Comparison of ENCODE assay signal across 23 mouse cellular contexts in the genomic region with DNA sequence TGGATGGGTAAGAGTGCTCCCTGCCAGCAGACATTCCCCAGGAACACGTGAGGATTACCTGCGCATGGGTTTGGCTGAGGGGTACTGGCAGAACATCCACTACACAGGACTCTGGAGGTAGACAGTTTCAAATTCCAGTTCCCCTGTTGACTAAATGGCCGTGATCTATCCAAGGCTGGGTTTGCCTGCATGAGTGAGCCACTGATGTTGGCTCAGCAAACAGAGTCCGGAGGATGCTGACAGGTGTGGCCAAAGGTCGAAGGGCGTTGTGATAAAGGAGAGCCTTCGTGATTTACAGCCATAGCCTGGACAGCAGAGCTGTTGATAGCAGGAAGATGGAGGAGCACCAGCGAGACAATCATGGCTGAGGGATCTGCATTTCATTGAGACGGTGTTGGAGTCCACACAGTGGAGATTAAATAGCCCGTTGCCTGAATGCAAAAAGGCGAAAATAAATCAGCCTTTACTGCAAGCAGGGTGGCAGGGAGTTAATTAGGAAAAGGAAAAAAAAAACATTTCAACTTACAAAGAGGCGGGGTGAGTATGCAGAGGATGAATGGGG. TPM values are rescaled to one million over a fixed set of nuclear protein-coding genes. Genes with fewer than 3 reads are reported as not detected.
DNase-seq lines count a peak whose midpoint lies in the region; ATAC-seq and TF ChIP-seq lines count a peak whose summit lies in the region.
"Had no signal": no experiment of that assay in that cellular context is flagged by ENCODE, and none has a peak within 500 bp of the region (broad histone marks: within the 10 kb centered on the region; RNA-seq: fewer than 3 reads in every experiment).

No protein-coding gene starts in this region.

- no peaks in the 10 kb centered on the region; the same call in 1 of the 2 replicates for H3K4me1 ChIP-seq in intestine, embryonic 14.5 days (replicated peaks; ENCODE audit: control insufficient read depth, insufficient read depth, low read length)
- no peaks in the 10 kb centered on the region for H3K4me1 ChIP-seq in liver, postnatal 0 days (ENCODE audit: insufficient read depth)
- peaks cover 5% of the 10 kb centered on the region; the same call in 1 of the 2 replicates for H3K4me1 ChIP-seq in forebrain, embryonic 12.5 days
- H3K4me1 ChIP-seq: heart, embryonic 15.5 days had no signal

- TF ChIP-seq EP300 in liver, postnatal 0 days (IDR thresholded peaks at IDR 0.05; ENCODE audit: low read depth) = no peak

- H3K27ac ChIP-seq in intestine, embryonic 14.5 days (ENCODE audit: low read depth) = no peak overlapping the region
- no peak overlapping the region for H3K27ac ChIP-seq in liver, postnatal 0 days (ENCODE audit: low read depth)
- no peak overlapping the region for H3K27ac ChIP-seq in forebrain, embryonic 12.5 days
- H3K27ac ChIP-seq: forebrain, embryonic 13.5 days; heart, adult 2 months; heart, embryonic 15.5 days; hindbrain, embryonic 10.5 days; macrophage had no signal

- 53% methylated on average over 12 of the region's 12 CpGs for WGBS in intestine, embryonic 14.5 days
- 54% methylated on average over 12 of the region's 12 CpGs for WGBS in liver, postnatal 0 days (ENCODE audit: insufficient replicate concordance)
- WGBS in forebrain, embryonic 12.5 days = 79% methylated on average over 12 of the region's 12 CpGs

- H3K4me2 ChIP-seq in intestine, embryonic 14.5 days (ENCODE audit: low read length) = no peak overlapping the region
- H3K4me2 ChIP-seq in liver, postnatal 0 days (ENCODE audit: low read depth, low read length) = no peak overlapping the region
- no peak overlapping the region for H3K4me2 ChIP-seq in forebrain, embryonic 12.5 days
- H3K4me2 ChIP-seq: forebrain, embryonic 13.5 days; heart, embryonic 15.5 days; lung, embryonic 14.5 days had no signal

- no peak for TF ChIP-seq CTCF in liver, postnatal 0 days (IDR thresholded peaks at IDR 0.05; ENCODE audit: low read depth)

- ATAC-seq in intestine, embryonic 14.5 days (replicated peaks; ENCODE audit: low FRiP score, low TSS enrichment, low read depth) = peak; percentile 32; the same call in 1 of the 2 replicates
- ATAC-seq in liver, postnatal 0 days = peak; percentile 76
- ATAC-seq in forebrain, embryonic 12.5 days (ENCODE audit: low FRiP score) = no peak
- ATAC-seq: CD4-positive, CD25-positive, alpha-beta regulatory T cell, adult 4 months; forebrain, embryonic 13.5 days had no signal

- H3K27me3 ChIP-seq in intestine, embryonic 14.5 days (replicated peaks; ENCODE audit: control insufficient read depth, insufficient read depth, low read length) = no peaks in the 10 kb centered on the region
- no peaks in the 10 kb centered on the region for H3K27me3 ChIP-seq in liver, postnatal 0 days (ENCODE audit: insufficient read depth, low read length)
- H3K27me3 ChIP-seq in forebrain, embryonic 12.5 days = no peaks in the 10 kb centered on the region
- H3K27me3 ChIP-seq: forebrain, embryonic 13.5 days; heart, embryonic 15.5 days had no signal

- H3K9me3 ChIP-seq in intestine, embryonic 14.5 days (ENCODE audit: control insufficient read depth, low read length) = peaks cover 5% of the 10 kb centered on the region; the same call in 1 of the 2 replicates
- peaks cover 6% of the 10 kb centered on the region; the same call in 1 of the 2 replicates for H3K9me3 ChIP-seq in liver, postnatal 0 days (ENCODE audit: low read length)
- peaks cover 7% of the 10 kb centered on the region; the same call in 1 of the 2 replicates for H3K9me3 ChIP-seq in forebrain, embryonic 12.5 days
- H3K9me3 ChIP-seq: G1E had no signal

- no peaks in the 10 kb centered on the region for H3K36me3 ChIP-seq in intestine, embryonic 14.5 days (ENCODE audit: control insufficient read depth, insufficient read depth, low read length)
- no peaks in the 10 kb centered on the region for H3K36me3 ChIP-seq in liver, postnatal 0 days (replicated peaks; ENCODE audit: insufficient read depth, low read length)
- H3K36me3 ChIP-seq in forebrain, embryonic 12.5 days (replicated peaks) = no peaks in the 10 kb centered on the region
- H3K36me3 ChIP-seq: G1E; heart, embryonic 15.5 days; hindbrain, embryonic 10.5 days had no signal

- peak; percentile 5 for DNase-seq in embryo, embryonic 10 days (ENCODE audit: low spot score)
- no peak for DNase-seq in embryo, embryonic 10.5 days (ENCODE audit: low spot score)
- DNase-seq in intestine, embryonic 14.5 days (ENCODE audit: low spot score) = no peak
- DNase-seq in liver = peak; percentile 41
- peak; percentile 51 for DNase-seq in liver, postnatal 0 days
- no peak for DNase-seq in layer of hippocampus, adult 9-10 months (ENCODE audit: low spot score)
- DNase-seq in lung, postnatal 25 days (ENCODE audit: low spot score) = no peak
- DNase-seq: cerebellum, adult 9-11 months; gastrocnemius, postnatal 14 days; heart, adult 2 months; layer of hippocampus, postnatal 36 days; left cerebral cortex, postnatal 4 days; lung, embryonic 14.5 days; midbrain, embryonic 14.5 days; right cerebral cortex, postnatal 14 days; thymus, postnatal 14 days had no signal

- no peak overlapping the region for H3K9ac ChIP-seq in intestine, embryonic 14.5 days (ENCODE audit: low read length)
- H3K9ac ChIP-seq in liver, postnatal 0 days (replicated peaks) = no peak overlapping the region
- no peak overlapping the region for H3K9ac ChIP-seq in forebrain, embryonic 12.5 days
- H3K9ac ChIP-seq: forebrain, embryonic 13.5 days; heart, embryonic 15.5 days; lung, embryonic 14.5 days had no signal

- H3K4me3 ChIP-seq in intestine, embryonic 14.5 days (ENCODE audit: low read depth, low read length) = no peak overlapping the region
- H3K4me3 ChIP-seq in liver, postnatal 0 days (ENCODE audit: low read depth, low read length) = no peak overlapping the region
- no peak overlapping the region for H3K4me3 ChIP-seq in forebrain, embryonic 12.5 days (replicated peaks)
- H3K4me3 ChIP-seq: forebrain, embryonic 13.5 days; heart, adult 2 months; heart, embryonic 15.5 days; hindbrain, embryonic 10.5 days had no signal

RNA-seq across cellular contexts. Expression of a gene that starts 22.3 kb away (rescaled TPM):
- polyA plus RNA-seq in intestine, embryonic 14.5 days (2014; fragmentation: Nextera tagmentation; extraction: Ambion mirVana) = 15.7 and 17.7 TPM in 2 replicates
- polyA plus RNA-seq in liver, postnatal 0 days (2015; fragmentation: Nextera tagmentation; extraction: Ambion mirVana) = 12.7 and 14.5 TPM in 2 replicates
- 11.8 and 23.9 TPM in 2 replicates for polyA plus RNA-seq in forebrain, embryonic 12.5 days (2016; fragmentation: Nextera tagmentation; extraction: Ambion mirVana)

Comparison
In these comparisons a context has a peak if more than half of its experiments do, and no peak if none do; other contexts are left out.
1. DNase-seq: peak in embryo, embryonic 10 days (single experiment), liver (single experiment) and liver, postnatal 0 days (single experiment); none in embryo, embryonic 10.5 days (single experiment), intestine, embryonic 14.5 days (single experiment), layer of hippocampus, adult 9-10 months (single experiment) and lung, postnatal 25 days (single experiment).